Mouse (Mus musculus): ENCODE results near the gene Tns1.

DNA sequence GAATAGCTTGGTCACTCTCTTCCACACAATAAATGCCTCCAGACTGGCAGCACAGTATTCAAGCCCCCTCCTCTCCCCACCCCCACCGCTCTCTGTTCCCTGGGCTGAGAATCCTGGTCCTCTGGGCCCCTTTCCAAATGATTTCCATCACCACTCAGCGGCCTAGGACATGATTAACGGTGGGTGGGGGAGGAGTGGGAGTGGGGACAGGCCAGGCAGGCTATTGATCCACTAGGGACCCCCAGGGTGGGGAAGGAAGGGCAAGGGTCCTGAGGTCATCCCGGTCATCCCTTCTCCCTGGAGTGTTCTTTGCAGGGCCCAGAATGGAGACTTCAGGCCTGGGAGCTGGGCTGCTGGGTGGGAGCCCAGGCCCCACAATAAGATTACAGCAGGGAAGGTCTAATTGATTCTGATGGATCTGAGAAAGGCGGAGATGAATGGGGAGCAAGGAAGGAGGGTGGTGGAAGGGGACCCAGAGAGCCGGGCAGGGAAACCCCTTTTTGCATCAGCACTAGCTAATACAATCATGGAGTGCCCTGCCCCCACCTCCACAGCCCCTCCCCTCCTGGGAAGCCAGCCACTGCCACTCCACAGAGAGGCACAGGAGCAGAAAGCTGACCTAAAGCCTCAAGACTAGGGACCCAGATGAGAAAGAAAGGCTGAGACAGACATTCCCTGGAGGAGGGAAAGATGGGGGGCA is 20.4 kb downstream of the Tns1 start:
- TF ChIP-seq KAT2A (conservative IDR thresholded peaks at IDR 0.05; ENCODE audit: low read depth, low read length) (no peak), SIN3A (IDR thresholded peaks at IDR 0.05; ENCODE audit: low read length) (no peak), CTCF (IDR thresholded peaks at IDR 0.05 in 2 of 3, conservative IDR thresholded peaks at IDR 0.05 in 1 of 3; ENCODE audit: control insufficient read depth in 1 of 3, insufficient read depth in 1 of 3, low read depth in 2 of 3, low read length in 3 of 3, poor library complexity in 1 of 3, severe bottlenecking in 1 of 3) (no peak), MYB (IDR thresholded peaks at IDR 0.05; ENCODE audit: low read depth, low read length) (no peak), EP300 (IDR thresholded peaks at IDR 0.05; ENCODE audit: low read depth in 1 of 2, low read length in 2 of 2) (no peak), POLR2AphosphoS5 (IDR thresholded peaks at IDR 0.05; ENCODE audit: borderline replicate concordance, low read depth, low read length) (no peak), HCFC1 (IDR thresholded peaks at IDR 0.05; ENCODE audit: low read depth, low read length) (no peak), MAX (IDR thresholded peaks at IDR 0.05; ENCODE audit: low read length) (no peak), POLR2A (IDR thresholded peaks at IDR 0.05; ENCODE audit: control insufficient read depth in 1 of 2, insufficient read depth in 1 of 2, low read depth in 1 of 2, low read length in 2 of 2, poor library complexity in 1 of 2) (no peak), TAL1 (IDR thresholded peaks at IDR 0.05; ENCODE audit: low read length) (no peak)
